Mouse (Mus musculus) kidney, adult 11 months (tissue): Measurements from ENCODE around the gene Rasl11a.
"Not testable (repeated sequence)": the region's sequence is repeated elsewhere in the genome, so short reads cannot be mapped to it uniquely, and the experiment has no call there.

Experiments used
- DNase-seq: peaks from one replicate; pipeline ENCODE4 v3.0.0; 2022

Rasl11a gene

DNA sequence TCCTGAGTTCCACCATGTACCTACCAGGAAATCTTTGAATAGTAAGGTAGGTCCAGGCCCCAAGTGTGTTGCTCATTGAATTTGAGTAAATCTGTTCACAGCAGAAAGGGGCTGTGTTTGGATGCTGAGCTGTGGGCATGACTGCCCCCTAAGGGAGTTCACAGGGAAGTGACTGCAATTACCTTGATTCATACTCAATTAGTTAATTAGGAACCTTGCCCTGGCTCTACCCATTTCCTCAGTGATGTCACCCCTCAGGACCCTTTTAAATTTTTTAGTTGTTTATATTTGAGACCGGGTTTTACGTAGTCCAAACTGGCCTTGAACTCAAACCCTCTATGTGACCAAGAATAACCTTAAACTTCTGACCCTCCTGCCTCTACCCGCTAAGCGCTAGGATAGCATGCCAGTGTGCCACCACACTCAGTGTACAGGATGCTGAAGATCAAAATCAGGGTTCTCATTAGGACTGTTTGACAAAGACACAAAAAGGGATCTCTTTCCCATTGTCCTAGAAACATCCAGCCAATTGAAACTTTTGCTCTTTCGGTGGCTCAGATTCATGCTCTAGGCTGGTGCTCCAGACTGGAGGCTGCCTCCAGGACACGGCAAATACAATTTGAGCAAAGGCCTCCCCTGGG is 450 bp upstream of the Rasl11a start:
- DNase-seq: no peak

DNA sequence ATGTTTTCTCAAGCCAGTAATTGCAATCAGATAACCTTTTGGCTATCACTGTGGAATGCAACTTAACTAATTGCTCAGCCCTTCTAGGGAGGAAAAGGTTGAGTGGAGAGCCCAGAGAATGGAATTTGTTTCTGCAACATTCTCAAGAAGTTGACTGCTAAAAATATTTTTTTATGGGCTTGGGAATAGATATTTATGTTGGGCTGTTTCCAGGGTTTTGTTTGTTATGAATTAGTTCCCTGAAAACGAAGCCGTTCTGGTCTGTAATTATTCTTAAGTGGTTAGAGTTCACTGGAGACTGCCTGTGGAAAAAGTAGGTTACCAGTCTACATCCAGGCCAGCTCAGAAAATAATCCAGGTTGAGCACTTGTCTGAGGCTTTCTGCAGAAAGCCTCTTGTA is 1.6 kb downstream of the Rasl11a start:
- DNase-seq: peak; percentile 18

DNA sequence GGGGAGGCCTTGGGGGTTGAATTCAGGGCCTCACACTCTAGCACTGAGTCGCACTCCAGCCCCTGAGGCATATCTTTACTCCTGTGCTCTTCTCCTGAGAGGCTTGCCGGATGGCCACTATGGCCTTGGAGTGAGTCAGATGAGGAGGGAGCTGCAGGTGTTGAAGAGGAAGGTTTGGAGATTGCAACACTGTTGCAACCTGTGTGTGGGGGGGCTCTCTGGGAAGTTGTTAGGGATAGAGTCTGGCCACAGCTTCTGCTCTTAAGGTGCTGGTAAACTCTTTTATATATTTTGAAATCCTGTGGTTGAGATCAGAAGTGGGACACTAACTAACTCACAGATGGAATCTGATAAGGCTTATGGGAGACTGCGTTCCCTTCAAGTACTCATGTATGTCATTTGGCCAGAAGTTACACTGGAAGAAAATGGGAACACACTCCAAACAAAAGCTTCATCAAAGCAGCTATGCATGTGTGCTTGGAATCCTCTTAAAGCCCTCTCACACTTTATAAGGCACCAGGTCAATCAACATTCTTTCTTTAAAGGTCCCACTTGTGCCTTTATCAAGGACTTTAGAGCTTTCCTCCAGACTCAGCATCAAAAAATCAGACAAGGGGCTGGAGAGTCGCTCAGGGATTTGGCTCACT is 4.2 kb downstream of the Rasl11a start:
- DNase-seq: no peak

DNA sequence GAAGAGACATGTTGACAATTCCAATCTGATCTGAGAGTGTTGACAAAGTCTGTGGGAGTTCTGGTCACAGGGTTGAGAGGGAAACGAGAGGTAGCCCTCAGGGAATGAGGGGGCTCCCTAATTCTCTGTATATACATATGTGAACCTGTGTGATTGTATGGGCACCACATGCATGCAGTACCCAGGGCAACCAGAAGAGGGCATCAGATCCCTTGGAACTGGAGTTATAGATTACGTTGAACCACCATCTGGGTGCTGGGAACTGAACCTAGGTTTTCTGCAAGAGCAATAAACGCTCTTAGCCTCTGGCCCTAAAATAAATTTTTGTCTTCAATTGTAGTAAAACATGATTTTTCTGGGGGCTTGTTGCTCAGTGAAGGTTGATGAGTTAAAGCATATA is 11.2 kb downstream of the Rasl11a start:
- no peak for DNase-seq

DNA sequence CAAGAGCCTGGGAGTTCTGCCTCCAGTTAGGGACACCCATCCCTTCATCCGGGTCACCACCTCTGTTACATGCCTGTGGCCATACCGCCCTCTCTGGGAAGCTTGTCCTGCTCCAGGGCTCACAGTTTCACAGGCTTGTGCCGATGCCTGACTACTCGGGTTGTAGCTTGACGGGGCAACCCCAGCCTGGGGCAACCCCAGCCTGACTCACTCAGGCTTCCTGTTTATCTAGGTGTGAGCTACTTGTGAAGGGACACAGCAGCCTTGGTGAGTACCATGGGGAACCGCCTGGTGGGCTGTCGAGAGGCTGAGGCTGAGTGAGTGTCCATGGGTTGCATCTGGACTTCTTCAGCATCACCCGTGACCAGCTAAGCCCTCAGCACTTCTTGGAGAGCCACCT is 12.7 kb downstream of the Rasl11a start:
- no peak for DNase-seq

DNA sequence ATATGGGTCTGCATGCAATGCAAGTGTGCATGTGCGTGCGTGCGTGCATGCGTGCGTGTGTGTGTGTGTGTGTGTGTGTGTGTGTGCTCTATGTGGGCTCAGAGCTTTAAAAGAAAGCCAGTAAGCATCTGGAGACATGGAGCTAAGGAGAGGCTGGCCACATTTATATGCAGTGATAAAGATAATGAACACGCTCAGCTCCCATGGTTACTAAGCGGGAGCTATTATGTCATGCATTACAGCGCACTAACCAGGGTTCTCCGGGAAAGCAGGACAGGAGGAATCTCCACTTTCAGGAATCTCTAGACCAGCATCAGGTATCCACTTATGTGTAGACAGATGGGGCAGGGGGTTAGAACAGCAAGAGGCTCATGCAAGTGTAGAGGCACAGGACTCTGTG is 13.9 kb downstream of the Rasl11a start:
- DNase-seq: no peak

DNA sequence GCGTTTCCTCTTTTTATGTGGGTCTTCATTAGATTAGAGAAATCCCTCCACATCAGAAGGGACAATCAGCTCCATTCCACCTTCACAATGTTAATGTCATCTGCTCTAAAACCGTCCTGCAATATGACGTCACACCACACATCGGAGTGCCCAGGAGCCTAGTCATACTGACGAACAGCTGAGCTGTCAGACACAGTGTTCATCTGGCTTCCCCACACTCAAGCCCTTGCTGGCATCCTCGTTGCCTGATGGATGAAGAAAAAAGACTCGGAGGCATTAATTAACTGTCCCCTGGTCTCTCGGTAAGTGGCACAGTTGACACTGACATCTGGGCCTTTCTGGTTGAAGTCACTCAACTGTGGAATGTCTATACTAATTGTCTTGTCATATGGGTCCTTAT is 14.4 kb downstream of the Rasl11a start:
- no peak for DNase-seq

DNA sequence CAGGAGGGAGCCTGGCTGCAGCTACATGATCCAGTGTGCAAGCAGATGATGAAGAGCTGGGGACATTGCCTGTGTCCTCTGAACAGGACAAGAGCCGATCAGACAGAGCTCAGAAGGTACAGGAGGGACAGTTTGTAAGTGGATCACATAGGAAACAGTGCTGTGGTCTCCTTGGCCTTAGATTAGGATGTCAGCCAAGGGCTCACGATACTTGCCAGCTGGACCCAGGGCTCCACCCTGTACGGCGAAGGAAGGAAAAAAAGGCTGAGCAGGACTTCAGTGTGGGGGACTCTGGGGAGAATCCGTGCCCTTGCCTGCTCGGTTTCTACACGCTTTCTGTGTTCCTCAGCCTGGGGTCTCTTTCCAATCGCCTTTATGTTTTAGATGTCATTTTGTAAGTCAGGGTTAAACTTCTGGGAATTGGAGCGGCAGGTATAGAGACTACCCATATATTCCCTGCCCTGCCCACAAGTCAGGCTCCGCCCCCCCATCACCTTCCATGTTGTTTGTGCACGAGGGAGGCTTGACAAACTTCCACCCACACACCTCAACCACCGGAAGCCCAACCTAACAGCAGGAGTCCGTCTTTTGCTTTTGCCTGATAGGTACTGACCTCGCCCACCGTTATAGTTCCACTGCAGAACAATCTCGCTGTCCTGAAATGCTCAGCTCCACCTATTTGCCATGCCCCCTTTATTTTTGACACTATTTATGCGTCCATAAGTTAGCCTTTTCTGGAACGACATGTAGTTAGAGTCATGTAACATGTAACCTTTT is 15.5 kb downstream of the Rasl11a start:
- DNase-seq: no peak

DNA sequence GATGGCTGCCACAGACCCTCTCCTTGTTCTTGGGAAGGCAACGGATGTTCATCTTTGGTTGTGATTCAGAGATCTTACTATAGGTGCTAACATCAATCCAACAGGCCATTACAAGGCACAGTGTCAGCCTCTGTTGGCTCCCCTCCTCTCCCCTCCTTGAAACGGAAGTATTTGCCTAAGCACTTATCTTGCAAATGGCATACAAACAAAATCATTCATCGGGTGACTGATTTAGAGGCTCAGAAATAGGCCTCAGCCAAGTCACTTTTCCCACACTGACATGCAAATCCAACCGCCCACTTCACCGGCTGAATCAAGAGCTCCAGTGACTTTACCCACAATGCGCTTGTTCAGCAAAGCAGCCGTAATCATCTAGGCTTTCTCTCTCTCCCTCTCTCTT is 16.7 kb downstream of the Rasl11a start:
- no peak for DNase-seq

DNA sequence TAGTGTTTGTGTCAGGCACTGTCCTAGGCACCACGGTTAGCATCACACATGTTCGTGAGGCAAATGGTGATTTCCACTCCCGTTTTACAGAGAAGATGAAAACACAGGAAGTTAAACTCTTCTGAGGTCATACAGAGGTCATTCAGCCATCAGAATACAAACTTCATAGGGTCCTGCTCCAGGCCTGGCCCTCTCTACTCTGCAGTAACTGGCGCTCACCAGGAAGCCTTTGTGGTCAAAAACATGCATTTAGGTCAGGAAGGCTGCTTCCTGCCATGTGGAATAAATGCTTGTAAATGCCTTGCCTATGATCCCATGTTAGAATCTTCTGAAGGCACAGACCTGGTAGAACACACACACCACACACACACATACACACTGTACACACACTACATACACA is 20.6 kb downstream of the Rasl11a start:
- no peak for DNase-seq

DNA sequence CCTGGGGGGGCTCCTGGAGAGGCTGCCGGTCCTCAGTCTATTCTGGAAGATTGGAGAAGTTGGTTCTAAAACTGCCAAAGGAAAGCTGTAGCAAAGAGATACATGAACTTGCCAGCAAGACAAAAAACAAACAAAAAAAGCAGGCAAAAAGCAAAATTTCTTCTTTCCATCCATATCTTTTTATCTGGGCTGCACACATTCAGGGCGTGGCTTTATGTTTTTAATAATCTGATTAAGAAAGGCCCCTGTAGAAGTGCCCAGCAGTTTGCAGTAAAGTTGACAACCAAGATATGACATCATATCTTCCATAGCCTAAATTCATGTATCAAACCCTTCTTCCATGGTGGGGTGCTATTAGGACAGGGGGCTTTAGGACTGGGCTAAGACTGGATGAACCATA is 21.4 kb downstream of the Rasl11a start:
- DNase-seq: no peak

DNA sequence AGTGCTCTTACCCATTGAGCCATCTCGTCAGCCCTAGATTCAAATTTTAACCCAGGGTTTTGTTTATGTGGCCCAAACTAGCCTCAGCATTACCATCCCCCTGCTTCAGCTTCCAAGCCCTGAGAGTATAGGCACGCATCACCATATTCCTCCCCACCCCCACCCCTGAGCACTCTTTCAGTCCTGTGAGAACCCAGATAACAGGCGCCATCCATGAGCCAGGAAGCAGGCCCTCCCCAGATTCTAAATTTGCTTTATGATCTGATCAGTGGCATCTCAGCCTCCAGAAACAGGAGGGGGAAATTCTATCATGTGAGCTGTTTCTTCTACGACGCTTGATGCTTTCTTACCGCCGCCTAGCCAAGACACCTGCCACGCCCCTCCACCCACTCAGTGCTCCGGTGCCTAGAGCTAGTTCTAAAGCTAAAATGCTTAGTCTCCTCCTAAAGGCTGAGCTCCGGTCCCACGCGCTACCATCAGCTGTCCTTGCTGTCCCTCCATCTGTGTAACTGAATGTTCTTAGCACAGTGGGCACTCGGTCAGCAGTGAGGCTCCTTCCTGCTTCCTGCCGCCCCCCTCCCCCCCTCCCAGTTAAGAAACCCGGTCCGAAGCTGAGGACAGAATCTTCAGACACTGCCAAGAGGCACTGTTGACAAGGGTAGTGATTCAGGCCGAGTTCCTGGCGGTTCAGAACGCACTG is 22.5 kb downstream of the Rasl11a start:
- no peak for DNase-seq

DNA sequence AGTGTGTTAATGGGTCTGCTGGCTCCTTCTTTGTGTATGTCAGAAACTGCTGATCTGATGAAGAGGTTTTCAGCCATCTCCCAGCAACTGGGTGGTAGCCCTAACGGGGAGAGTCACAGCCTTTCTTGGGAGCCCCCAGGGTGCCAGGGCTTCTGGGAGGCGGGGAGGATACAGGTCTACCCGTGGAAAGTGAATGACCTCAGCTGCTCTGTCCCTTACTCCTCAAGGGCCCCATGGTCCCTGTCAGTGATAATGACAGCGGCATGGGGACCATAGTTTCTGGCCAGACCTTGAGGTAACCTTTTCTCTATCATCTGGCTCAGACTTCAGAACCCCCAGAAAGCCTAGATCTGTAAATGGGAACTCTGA is 23.1 kb downstream of the Rasl11a start:
- DNase-seq: no peak

DNA sequence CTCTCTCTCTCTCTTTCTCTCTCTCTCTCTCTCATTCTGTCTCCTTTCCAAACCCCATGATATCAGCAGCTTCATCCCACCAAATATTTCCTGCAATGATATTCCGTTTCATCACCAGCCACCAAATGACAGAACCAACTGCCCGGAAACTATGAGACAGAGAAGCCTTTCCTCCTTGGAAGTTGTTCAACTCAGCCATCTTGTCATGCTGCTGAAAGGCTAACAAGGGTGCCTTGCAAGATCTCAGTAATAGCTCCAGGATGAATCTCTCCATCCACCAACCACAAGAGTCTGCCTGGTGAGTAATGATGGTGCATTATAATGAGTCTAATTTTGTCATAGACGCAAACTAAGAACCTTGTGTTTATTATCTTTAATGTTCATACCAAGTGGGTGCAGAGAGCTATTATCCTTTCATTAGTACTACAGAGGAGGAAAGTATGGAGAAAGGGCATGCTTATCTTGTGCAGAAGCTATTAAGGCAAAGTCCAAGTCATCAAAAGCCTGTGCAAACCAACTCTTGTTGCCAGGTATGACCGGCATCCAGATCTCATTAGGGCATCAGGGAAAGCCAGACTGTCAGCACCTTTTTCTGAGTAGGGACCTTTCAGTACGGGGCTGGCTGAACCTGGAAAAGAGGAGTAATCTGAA is 28.2 kb downstream of the Rasl11a start:
- no peak for DNase-seq

DNA sequence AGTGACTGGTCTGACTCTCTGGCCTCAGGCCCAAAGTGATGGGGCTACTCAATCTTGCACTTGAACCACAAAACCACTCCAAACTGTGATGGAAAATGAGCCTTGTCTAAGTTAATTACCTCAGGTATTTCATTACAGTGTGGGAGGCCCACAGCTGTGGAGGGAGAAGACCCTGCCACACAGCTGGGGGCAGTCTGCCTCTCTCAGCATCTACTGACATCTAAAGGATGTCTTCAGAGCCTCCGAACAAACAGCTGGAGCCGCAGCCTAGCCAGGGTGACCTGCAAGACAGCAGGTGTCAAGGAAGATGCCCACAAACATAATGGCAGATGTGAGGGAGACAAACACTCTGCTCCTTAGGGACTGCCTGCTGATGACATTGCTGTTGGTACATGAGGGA is 31.2 kb downstream of the Rasl11a start:
- DNase-seq: no peak

DNA sequence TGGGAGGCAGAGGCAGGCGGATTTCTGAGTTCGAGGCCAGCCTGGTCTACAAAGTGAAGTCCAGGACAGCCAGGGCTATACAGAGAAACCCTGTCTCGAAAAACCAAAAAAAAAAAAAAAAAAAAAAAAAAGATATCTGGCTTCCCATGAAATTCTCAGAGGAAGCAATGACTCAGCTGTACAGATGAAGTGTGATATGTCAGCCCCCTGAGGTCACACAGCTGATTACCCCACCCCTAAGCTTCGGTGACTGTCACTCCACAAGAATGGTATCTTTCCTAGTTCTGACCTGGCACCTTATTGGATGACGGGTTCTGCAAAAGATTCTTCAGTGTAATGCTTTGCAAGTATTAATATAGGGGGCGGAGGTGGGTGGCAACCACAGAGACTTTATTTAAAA is 33.0 kb downstream of the Rasl11a start:
- DNase-seq: not testable (repeated sequence)

DNA sequence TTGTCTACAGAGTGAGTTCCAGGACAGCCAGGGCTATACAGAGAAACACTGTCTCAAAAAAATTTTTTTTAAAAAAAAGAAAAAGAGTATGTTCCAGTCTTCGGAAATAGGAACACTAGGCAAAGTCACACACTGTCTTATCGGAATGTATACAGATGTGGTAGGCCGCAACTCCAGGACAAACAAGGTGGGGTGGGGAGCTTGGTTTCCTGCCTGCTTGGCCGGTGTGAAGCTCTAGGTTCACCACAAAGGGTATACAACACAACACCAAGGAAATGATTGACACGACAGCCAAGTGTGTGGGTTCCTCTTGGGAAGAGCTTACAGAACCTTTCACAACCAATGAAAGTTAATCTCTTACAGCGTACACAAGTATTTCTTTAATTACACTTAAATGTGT is 37.4 kb downstream of the Rasl11a start:
- no peak for DNase-seq

DNA sequence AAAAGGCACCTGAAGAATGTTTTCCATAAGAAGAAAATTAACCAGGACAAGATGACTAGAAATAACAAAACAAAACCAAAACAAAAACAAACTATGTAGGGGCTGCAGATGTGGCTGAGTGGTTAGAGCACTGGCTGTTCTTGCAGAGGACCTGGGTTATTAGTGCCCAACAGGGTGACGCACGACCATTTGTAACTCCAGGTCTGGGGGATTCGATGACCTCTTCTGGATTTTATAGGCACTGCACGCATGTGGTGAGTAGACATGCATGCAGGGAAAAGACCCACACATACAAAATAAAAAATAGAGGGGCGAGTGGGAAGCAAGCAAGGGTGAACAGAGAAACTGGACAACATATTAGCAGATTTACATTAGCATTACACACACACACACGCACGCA is 38.2 kb downstream of the Rasl11a start:
- no peak for DNase-seq

DNA sequence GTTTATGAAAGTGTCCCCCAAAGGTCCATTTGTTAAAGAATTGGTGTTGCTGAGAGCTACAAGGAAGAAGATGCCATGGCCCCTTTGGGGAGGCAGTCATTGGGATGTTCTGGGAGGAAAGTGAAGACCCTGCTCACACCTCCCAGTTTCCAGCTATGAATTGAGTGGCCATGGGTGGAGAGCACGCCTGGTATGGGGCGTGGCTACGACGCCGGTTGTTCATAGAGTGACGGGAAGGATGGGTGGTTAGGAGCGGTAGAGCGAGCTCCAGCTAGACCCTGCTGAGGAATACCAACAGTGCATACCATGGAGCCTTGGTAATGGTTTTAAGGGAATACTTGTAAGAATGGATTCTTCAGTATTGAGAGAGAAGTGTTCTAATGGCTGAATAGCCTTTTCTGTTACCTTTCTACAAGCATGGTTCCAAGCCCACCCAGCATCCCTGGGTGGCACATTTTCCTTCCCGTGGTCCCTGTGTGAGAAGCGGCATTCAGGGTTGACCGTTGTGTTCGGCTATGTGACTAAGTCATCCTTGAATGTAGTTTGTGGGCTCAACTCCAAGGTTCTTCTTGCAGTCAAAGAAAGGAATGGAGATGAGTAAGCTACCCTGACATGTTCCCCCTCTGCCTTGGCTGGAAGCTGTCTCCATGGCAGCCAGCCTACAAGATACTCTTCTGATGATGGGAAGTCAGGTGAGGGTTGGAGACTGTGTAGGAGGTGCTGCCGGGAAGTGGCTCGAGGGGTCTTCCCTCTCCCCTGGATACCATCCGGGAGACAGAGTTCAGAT is 38.8 kb downstream of the Rasl11a start:
- no peak for DNase-seq

DNA sequence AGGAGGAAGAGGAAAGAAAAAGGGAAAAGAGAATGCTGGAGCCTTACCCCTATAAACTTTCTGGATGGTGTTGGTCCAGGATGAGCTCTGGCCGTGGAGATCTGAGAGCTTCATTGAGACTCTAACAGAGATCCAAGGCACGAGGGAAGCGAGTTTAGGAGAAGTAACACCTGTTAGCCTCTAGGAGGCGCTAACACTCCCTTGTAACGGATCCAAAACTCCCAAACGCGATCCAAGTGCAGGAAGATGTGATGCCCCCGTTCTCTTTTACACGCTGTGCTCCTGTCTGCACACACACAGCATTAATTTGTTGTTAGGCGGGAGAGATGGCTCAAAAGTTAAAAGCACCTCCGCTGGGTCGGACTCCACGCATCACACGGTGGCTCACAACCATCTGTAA is 46.3 kb downstream of the Rasl11a start:
- no peak for DNase-seq

DNA sequence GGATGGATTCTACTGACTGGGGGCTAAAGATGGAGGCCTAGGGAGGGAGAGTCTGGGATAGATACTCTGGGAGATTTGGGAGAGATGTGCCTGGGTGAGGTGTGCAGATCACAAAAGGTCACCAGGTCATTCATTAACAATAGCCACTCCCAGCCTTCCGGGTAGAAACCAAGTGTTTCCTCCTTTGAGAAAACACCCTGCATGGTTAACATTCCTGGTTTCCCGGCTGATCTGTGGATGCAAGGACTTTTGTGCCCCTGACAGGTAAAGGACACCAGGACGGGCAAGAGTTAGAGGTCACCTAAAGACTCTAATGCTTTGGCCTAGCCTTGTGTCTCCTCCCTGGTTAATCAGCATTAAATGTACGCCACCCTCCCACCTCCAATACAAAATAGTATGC is 48.0 kb downstream of the Rasl11a start:
- no peak for DNase-seq

DNA sequence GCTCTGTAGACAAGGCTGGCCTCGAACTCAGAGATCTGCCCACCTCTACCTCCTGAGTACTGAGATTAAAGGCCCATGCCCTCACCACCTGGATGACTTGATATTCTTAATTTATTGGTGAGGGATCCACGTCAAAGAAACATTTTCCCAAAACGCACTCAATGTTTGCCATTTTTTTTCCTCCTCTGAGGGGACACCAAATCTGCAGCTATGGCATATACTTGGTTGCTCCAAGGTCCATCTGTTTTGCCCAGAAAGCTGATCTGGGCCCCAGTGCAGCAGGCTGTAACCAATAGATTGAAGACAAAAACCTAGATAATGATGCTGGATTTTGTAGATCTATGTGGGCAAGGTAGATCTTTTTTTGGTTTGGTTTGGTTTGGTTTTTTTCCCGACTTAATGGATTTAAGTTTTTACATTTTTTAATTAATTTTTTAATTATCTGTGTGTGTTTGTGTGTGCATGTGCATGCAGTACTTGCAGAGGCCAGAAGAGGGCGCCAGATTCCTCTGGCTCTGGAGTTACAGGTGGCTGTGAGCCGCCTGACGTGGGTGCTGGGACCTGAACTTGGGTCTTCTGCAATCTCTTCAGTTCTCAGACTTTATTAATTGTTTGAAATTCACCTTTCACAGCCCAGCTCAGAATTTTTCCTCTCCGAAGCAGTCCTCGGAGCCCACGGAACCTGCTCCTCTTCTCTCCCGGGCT is 48.8 kb downstream of the Rasl11a start:
- DNase-seq: no peak
